Mouse (Mus musculus) embryonic fibroblast, embryonic 13.5 days (primary cell): ENCODE results near the gene Zcchc13. TPM values are rescaled to one million over a fixed set of nuclear protein-coding genes. Genes with fewer than 3 reads are reported as not detected.
"Not testable (repeated sequence)": the region's sequence is repeated elsewhere in the genome, so short reads cannot be mapped to it uniquely, and the experiment has no call there.

Experiments
- H3K27ac ChIP-seq: 2 replicates; pipeline ENCODE4 v1.5.1; 2012; ENCODE audit warnings: low read length, control low read depth, inconsistent platforms; ENCODE audit not compliant: insufficient read depth
- H3K4me1 ChIP-seq: 2 replicates; pipeline ENCODE4 v1.6.1; 2011; ENCODE audit warnings: low read length; ENCODE audit not compliant: control insufficient read depth, insufficient read depth
- H3K4me3 ChIP-seq: 2 replicates; pipeline ENCODE4 v1.5.1; 2011; ENCODE audit warnings: mild to moderate bottlenecking, control low read depth, low read length; ENCODE audit not compliant: insufficient read depth
- CTCF ChIP-seq: IDR thresholded peaks from 2 replicates; pipeline ENCODE4 v1.5.1; 2011; ENCODE audit warnings: mild to moderate bottlenecking, control low read depth, low read length, moderate library complexity, borderline replicate concordance; ENCODE audit not compliant: insufficient read depth
- POLR2A ChIP-seq: IDR thresholded peaks from 2 replicates; pipeline ENCODE4 v1.6.1; 2011; ENCODE audit warnings: low read depth, mild to moderate bottlenecking, control low read depth, low read length, moderate library complexity
- polyA plus RNA-seq: library from polyadenylated mRNA; stranded (reverse); fragments of >200 nt; gene quantifications from 2 replicates; pipeline ENCODE4 v1.2.4, GENCODE M21; 2011; ENCODE audit warnings: low read depth; ENCODE audit not compliant: missing spikeins, insufficient read length

Gene Zcchc13
- polyA plus RNA-seq, 1 experiment = not detected

DNA sequence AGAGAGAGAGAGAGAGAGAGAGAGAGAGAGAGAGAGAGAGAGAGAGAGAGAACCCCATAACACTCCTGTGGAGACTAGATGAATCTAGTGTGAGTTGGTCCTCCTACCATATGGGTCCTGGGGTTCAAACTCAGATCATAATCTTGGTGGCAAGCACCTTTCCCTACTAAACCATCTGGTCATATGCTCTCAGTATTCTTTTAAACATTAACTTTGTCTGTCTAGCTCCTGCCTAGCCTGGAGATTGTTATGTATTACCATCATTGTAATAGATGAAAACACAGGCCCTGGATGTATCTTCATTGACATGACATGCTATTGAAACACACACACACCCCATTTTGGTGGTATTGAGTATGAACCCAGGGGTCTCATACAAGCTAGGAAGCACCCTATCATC is 5.6 kb downstream of the Zcchc13 start:
- no peak overlapping the region for H3K4me3 ChIP-seq
- no peak overlapping the region for H3K27ac ChIP-seq
- no peaks in the 10 kb centered on the region for H3K4me1 ChIP-seq
- TF ChIP-seq POLR2A (no peak), CTCF (no peak)

DNA sequence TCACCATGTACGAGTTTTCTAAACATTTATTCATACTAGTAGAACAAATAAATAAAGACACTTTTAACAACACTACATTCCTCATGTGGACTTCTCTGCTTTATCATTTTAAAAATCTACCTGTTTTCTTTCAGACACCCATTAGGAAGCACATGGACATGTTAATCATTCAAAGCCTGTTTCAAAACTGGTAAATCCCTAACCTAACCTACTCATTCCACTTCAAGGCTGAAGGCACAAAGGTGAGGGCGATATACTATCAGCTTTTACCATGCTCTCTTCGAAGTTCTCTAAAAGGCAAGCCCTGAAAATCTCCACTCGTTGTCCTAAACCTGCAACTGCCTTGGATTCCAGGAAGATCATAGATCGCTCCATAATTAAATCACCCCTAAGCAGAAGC is 8.2 kb downstream of the Zcchc13 start:
- no peaks in the 10 kb centered on the region for H3K4me1 ChIP-seq
- no peak overlapping the region for H3K27ac ChIP-seq
- TF ChIP-seq POLR2A (no peak), CTCF (no peak)
- H3K4me3 ChIP-seq = no peak overlapping the region

DNA sequence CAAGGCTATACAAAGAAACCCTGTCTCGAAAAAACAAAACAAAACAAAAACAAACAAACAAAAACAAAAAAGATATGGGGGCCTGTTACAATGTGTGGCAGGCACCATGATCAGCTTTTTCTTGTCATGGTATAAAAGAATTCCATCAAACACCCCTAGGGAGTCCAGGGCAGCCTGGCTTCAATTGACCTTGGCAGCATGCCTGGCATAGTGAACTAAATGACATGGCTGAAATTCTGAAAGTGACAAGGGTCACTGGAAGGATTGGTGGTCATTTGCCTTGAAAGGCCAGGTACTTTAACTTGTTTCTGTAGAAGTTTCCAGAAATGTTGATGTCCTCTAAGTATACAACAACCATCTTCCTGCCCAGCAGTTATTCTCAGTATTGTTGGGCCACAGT is 13.9 kb downstream of the Zcchc13 start:
- TF ChIP-seq POLR2A (no peak), CTCF (no peak)
- Histone ChIP-seq H3K4me3 (no peak overlapping the region), H3K4me1 (no peaks in the 10 kb centered on the region), H3K27ac (no peak overlapping the region)

DNA sequence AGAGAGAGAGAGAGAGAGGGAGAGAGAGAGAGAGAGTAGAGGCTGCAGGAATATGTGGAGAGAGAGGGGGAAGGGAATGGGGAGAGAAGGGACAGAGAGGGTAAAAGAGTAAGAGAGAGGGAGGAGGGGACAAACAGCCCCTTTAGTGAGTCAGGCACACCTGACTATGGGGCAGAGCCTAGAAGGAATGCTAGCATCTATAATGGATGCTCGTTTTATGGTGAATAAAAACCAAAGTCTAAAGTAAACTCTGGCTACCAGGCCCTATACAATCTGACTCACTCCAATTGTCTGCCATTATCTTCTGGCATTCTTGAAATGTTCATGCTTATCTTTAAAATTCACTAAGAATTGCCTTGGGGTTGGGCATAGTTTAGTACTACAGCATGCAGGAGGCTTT is 21.7 kb downstream of the Zcchc13 start:
- no peak overlapping the region for H3K4me3 ChIP-seq
- TF ChIP-seq POLR2A = no peak
- no peak for TF ChIP-seq CTCF

DNA sequence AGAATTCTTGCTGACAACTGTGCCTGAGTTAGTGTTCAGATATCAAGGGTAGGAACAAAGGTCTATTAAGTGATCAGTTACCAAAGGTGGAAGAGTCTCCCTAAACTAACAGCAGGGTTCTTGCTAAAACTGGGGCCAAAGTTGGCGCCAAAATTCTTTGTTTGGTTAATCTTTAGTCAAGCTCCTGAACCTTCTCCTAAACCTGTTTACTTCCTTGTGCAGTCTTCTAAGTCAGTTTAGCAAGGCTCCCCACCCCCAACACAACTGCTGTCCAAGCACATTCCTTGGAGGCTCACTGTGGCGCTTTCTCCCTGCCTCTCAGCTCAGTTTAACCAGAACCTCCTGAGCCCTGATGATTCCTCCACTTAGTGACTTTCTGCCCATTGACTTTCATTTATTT is 22.6 kb downstream of the Zcchc13 start:
- peak overlapping the region; percentile 71 for H3K27ac ChIP-seq

More for the DNA sequence above, 21.7 kb downstream of the Zcchc13 start:
- no peaks in the 10 kb centered on the region for H3K4me1 ChIP-seq
- H3K27ac ChIP-seq = no peak overlapping the region

DNA sequence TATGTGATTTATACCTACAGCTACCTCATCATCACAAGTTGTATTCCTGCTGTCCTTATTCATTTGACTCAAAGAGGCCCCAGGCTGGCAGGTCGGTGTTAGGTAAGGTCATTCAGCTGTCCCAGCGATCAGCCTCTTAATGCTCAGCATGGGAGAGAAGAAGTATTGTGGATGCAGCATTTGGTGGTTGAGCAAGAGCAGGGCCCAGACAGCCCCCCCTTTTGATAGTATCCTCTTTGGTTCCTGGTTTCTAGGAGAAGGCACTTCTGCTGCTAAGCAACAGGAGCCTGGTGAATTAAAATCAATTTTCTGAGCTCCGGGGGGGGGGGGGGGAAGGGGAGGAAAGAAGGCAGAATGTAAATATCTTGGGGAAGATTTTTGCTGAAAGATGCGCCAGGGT is 28.6 kb downstream of the Zcchc13 start:
- TF ChIP-seq CTCF (no peak), POLR2A (no peak)
- H3K4me3 ChIP-seq = no peak overlapping the region
- H3K27ac ChIP-seq = no peak overlapping the region

More for the DNA sequence above, 22.6 kb downstream of the Zcchc13 start:
- Histone ChIP-seq H3K4me3 (no peak overlapping the region), H3K4me1 (no peaks in the 10 kb centered on the region)
- TF ChIP-seq POLR2A (no peak), CTCF (no peak)

DNA sequence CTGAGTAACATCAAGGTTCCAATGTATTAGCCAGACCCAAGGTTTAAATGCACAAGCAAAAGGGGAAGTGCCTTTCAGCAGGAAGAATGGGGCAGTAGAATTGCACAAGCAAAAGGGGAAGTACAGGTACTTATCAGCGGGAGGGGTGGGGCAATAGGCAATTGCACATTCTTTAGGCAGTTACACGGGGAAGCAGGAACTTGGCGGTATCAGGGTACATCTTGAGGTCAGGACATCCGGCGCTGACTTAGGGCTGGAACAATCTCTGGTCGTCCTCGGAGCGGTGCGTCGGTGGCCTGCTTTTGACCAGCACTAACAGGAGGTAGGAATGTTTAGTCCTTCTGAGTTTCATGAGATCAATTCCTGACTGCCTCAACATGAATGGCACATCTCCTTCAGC is 34.1 kb downstream of the Zcchc13 start:
- H3K4me1 ChIP-seq, H3K4me3 ChIP-seq: not testable (repeated sequence)

More for the DNA sequence above, 28.6 kb downstream of the Zcchc13 start:
- H3K4me1 ChIP-seq = no peaks in the 10 kb centered on the region

DNA sequence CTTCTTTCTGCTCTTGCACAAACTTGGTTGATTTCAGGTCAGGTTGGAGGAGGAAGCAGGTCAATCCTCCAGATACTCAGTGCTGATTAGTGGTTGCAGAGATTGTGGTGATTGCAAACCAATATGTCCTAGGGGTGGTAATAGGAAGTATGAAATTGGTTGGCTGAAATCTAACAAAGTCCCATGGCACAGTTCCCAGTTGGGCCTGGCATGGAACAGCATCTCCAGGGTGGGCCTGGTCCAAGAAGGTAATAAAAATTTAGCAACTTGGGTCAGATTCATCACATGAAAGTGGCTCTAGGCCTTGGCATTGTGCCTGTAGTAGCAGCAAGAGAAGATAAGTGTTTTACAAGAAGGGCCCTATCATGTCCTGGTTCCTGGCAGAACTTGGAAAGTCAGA is 39.9 kb downstream of the Zcchc13 start:
- Histone ChIP-seq H3K4me1 (no peaks in the 10 kb centered on the region), H3K27ac (no peak overlapping the region), H3K4me3 (no peak overlapping the region)
- TF ChIP-seq CTCF (no peak), POLR2A (no peak)

More for the DNA sequence above, 34.1 kb downstream of the Zcchc13 start:
- not testable (repeated sequence) for H3K27ac ChIP-seq

DNA sequence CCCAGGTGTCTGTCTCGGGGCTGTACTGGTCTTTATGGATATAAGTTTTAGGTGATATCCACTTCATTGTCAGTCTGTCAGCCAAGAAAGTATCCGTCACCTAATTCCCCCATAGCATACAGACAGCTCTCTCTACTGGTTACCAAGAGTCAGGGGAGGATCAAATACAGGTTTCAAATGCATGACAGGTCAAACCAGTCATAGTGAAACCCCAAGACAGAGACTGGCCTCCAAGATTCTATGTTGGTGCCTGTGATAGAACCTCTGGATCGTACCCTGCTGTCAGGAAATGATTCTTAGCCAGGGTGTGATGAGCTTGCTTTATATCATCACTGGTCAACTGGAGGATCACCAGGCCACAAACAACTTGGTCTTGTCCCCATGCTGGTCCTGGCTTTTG is 43.4 kb downstream of the Zcchc13 start:
- no peak overlapping the region for H3K27ac ChIP-seq
- TF ChIP-seq POLR2A (no peak), CTCF (no peak)
- no peak overlapping the region for H3K4me3 ChIP-seq
- H3K4me1 ChIP-seq = no peaks in the 10 kb centered on the region

DNA sequence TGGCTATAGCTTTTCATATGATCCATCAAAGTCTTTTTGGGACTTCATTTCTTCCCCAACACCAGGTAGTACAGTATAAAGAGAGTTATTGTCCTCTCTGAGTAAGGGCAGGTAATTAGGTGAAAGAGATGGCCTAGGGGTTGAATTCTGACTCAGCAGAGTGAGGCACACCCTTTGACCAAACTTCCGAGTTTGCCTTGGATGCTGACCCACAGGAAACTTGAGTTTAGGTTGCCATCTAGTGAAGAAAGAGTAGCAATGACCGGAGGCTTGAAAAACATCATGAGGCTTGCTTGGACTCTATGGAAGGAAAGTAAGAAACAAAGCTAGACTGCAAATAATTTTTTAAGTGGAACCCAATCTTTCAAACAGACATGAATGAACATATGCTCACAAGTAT is 44.3 kb downstream of the Zcchc13 start:
- no peaks in the 10 kb centered on the region for H3K4me1 ChIP-seq
- H3K4me3 ChIP-seq = no peak overlapping the region
- TF ChIP-seq POLR2A (no peak), CTCF (no peak)
- no peak overlapping the region for H3K27ac ChIP-seq

Other genes starting within 250 kb of the Zcchc13 start
- gene Tsx, start 216.1 kb upstream of the Zcchc13 start, polyA plus RNA-seq = not detected in 2 replicates
- not detected in 2 replicates for gene Gm26992, start 208.6 kb upstream of the Zcchc13 start, polyA plus RNA-seq
- 16.4 and 31.3 TPM in 2 replicates for gene Slc16a2, start 191.4 kb downstream of the Zcchc13 start, polyA plus RNA-seq